In genomic region chr13:109546337-109546736, GRCm38 (mm10) we compare ENCODE assay signal across 9 mouse cellular contexts.
DNase-seq lines count a peak whose midpoint lies in the region; ATAC-seq and TF ChIP-seq lines count a peak whose summit lies in the region.
"Had no signal": no experiment of that assay in that cellular context is flagged by ENCODE, and none has a peak within 500 bp of the region (broad histone marks: within the 10 kb centered on the region; RNA-seq: fewer than 3 reads in every experiment).

No protein-coding gene starts in this region.

- peak; percentile 29; the same call in 1 of the 2 replicates for ATAC-seq in midbrain, embryonic 16.5 days

- H3K4me2 ChIP-seq in midbrain, embryonic 16.5 days (ENCODE audit: low read length): peak overlapping the region; percentile 31; the same call in 1 of the 2 replicates

- no peak overlapping the region for H3K4me3 ChIP-seq in midbrain, embryonic 16.5 days (ENCODE audit: low read depth, low read length)
- H3K4me3 ChIP-seq in midbrain, embryonic 10.5 days: no peak overlapping the region
- peak overlapping the region; percentile 96 for H3K4me3 ChIP-seq in small intestine, adult 2 months (ENCODE audit: low read depth, low read length)

- no peak overlapping the region for H3K27ac ChIP-seq in midbrain, embryonic 16.5 days (ENCODE audit: low read length)
- H3K27ac ChIP-seq in midbrain, embryonic 10.5 days (replicated peaks): no peak overlapping the region
- H3K27ac ChIP-seq in small intestine, adult 2 months (ENCODE audit: insufficient read depth, low read depth, low read length): peak overlapping the region; percentile 76

- H3K4me1 ChIP-seq in midbrain, embryonic 16.5 days (ENCODE audit: control insufficient read depth, insufficient read depth, low read length): peaks cover 3% of the 10 kb centered on the region; the same call in 1 of the 2 replicates
- H3K4me1 ChIP-seq in midbrain, embryonic 10.5 days: no peaks in the 10 kb centered on the region
- peaks cover 4% of the 10 kb centered on the region for H3K4me1 ChIP-seq in small intestine, adult 2 months (ENCODE audit: control insufficient read depth, insufficient read depth, insufficient read length, low read length)

- no peak for DNase-seq in midbrain, embryonic 10.5 days (ENCODE audit: low spot score)
- peak; percentile 51 to 55 for DNase-seq in cerebellum, adult 18-20 months
- DNase-seq in kidney, adult 9 months: peak; percentile 72
- DNase-seq in left cerebral cortex, adult 18-20 months (ENCODE audit: low spot score in 2 of 2): no peak
- no peak for DNase-seq in adrenal gland, postnatal 14 days
- DNase-seq: lung, postnatal 4 days; right cerebral cortex, postnatal 4 days had no signal

- TF ChIP-seq CTCF in small intestine, adult 2 months (IDR thresholded peaks at IDR 0.05; ENCODE audit: extremely low read depth, insufficient read length, insufficient replicate concordance, low read depth, low read length): no peak

- no peaks in the 10 kb centered on the region for H3K9me3 ChIP-seq in midbrain, embryonic 16.5 days (replicated peaks; ENCODE audit: control insufficient read depth, low read length, poor library complexity, severe bottlenecking)
- H3K9me3 ChIP-seq in midbrain, embryonic 10.5 days (replicated peaks): no peaks in the 10 kb centered on the region

- H3K9ac ChIP-seq in midbrain, embryonic 16.5 days (ENCODE audit: low read depth, low read length): no peak overlapping the region

- WGBS in midbrain, embryonic 16.5 days: 62% methylated on average over 18 of the region's 18 CpGs
- WGBS in midbrain, embryonic 10.5 days: 89% methylated on average over 18 of the region's 18 CpGs
- WGBS in small intestine, adult 2 months: 25% methylated on average over 18 of the region's 18 CpGs

- no peaks in the 10 kb centered on the region for H3K36me3 ChIP-seq in midbrain, embryonic 16.5 days (ENCODE audit: control insufficient read depth, insufficient read depth, low read length)
- no peaks in the 10 kb centered on the region for H3K36me3 ChIP-seq in midbrain, embryonic 10.5 days
- H3K36me3 ChIP-seq in small intestine, adult 2 months (ENCODE audit: control insufficient read depth, insufficient read depth, low read length): no peaks in the 10 kb centered on the region

- TF ChIP-seq POLR2A in small intestine, adult 2 months (IDR thresholded peaks at IDR 0.05; ENCODE audit: low read depth, low read length): no peak

- H3K27me3 ChIP-seq in midbrain, embryonic 16.5 days (ENCODE audit: control insufficient read depth, insufficient read depth, low read depth, low read length): no peaks in the 10 kb centered on the region
- H3K27me3 ChIP-seq in midbrain, embryonic 10.5 days (ENCODE audit: low read depth, poor library complexity, severe bottlenecking): no peaks in the 10 kb centered on the region
- no peaks in the 10 kb centered on the region for H3K27me3 ChIP-seq in small intestine, adult 2 months (ENCODE audit: control insufficient read depth, insufficient read depth, low read length)

Comparison
In these comparisons a context has a peak if more than half of its experiments do, and no peak if none do; other contexts are left out.
1. DNase-seq: peak in cerebellum, adult 18-20 months (2 of 2) and kidney, adult 9 months (single experiment); none in midbrain, embryonic 10.5 days (single experiment), left cerebral cortex, adult 18-20 months (0 of 2) and adrenal gland, postnatal 14 days (single experiment).